Mouse (Mus musculus): ENCODE measurements around the gene Pcdh7.

DNA sequence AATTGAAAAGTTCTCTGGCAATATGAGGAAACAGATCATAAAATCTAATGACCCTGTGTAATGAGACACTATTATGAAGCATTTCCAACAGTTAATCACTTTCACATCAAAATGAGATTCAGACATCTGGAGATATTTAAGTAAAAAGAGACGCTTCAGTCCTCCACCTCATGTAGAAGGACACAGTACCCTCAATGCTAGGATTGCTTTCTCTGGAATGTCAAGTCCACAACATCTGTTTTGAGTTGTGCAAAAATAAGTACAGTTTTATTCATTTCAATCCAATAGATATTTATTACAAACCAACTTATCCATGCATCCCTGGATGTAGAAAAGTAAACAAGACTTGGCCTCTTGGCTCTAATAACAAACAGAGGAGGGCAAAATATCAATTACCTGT, 92.9 kb downstream of the Pcdh7 start:
- TF ChIP-seq CTCF (conservative IDR thresholded peaks at IDR 0.05; ENCODE audit: low read length) (no peak), POU5F1 (IDR thresholded peaks at IDR 0.05; ENCODE audit: borderline replicate concordance, low read length) (no peak), NANOG (IDR thresholded peaks at IDR 0.05; ENCODE audit: borderline replicate concordance, low read length) (no peak)
